Mouse (Mus musculus) layer of hippocampus, postnatal 14 days (tissue): ENCODE results near the gene 4930578G10Rik. TPM values are rescaled to one million over a fixed set of nuclear protein-coding genes. Genes with fewer than 3 reads are reported as not detected.

Experiments
- total RNA-seq, 2 experiments: library from RNA; stranded (reverse); gene quantifications; 2 replicates each; pipeline ENCODE4 v1.2.3; 2021

4930578G10Rik gene
- total RNA-seq, 2 experiments from 2014 or later: 1.4 to 2.2 TPM

Other genes starting within 250 kb of the 4930578G10Rik start
- under 1 TPM in 1 of 2 experiments, not detected in 1; 0.76 TPM for gene Fam205a2, start 207.4 kb upstream of the 4930578G10Rik start, total RNA-seq
- gene Gm10591, start 123.3 kb upstream of the 4930578G10Rik start, total RNA-seq: not detected
- 10 to 100 TPM; 13.4 to 15.2 TPM for gene Gm2564, start 105.8 kb upstream of the 4930578G10Rik start, total RNA-seq
- gene Ccl27b, start 80.3 kb upstream of the 4930578G10Rik start, total RNA-seq: 1 to 10 TPM in 1 of 2 experiments, not detected in 1; 3.8 TPM
- under 1 TPM in 1 of 2 experiments, not detected in 1; 0.32 TPM for gene Il11ra2, start 73.7 kb upstream of the 4930578G10Rik start, total RNA-seq
- under 1 TPM in 1 of 2 experiments, not detected in 1; 0.60 TPM for gene Ccl19, start 21.0 kb downstream of the 4930578G10Rik start, total RNA-seq
- gene Ccl21a, start 38.4 kb downstream of the 4930578G10Rik start, total RNA-seq: not detected
- under 1 TPM; 0.46 to 0.64 TPM for gene Fam205a1, start 118.3 kb downstream of the 4930578G10Rik start, total RNA-seq
- gene Gm12394, start 121.2 kb downstream of the 4930578G10Rik start, total RNA-seq: 1 to 10 TPM in 1 of 2 experiments, under 1 TPM in 1; 0.65 to 1.0 TPM
- under 1 TPM; 0.38 to 0.46 TPM for gene Fam205c, start 138.7 kb downstream of the 4930578G10Rik start, total RNA-seq
- 100 to 1,000 TPM; 121 to 134 TPM for gene Phf24, start 181.1 kb downstream of the 4930578G10Rik start, total RNA-seq
- 100 to 1,000 TPM; 213 to 218 TPM for gene Dnajb5, start 214.3 kb downstream of the 4930578G10Rik start, total RNA-seq
- gene 1700022I11Rik, start 234.1 kb downstream of the 4930578G10Rik start, total RNA-seq: not detected